Mouse (Mus musculus): ENCODE results near the gene Zfp931.
"Not testable (repeated sequence)": the region's sequence is repeated elsewhere in the genome, so short reads cannot be mapped to it uniquely, and the experiment has no call there.

GRCm38 (mm10) chr2:178020773-178021172 lies 57.5 kb downstream of the Zfp931 start:
- not testable (repeated sequence) for TF ChIP-seq CTCF (conservative IDR thresholded peaks at IDR 0.05; ENCODE audit: low read length); POU5F1 (IDR thresholded peaks at IDR 0.05; ENCODE audit: borderline replicate concordance, low read length); NANOG (IDR thresholded peaks at IDR 0.05; ENCODE audit: borderline replicate concordance, low read length)
